Mouse (Mus musculus) MEL (cell line): ENCODE results near the gene Prdm11. TPM values are rescaled to one million over a fixed set of nuclear protein-coding genes. Genes with fewer than 3 reads are reported as not detected.

ENCODE experiments used
- DNase-seq: peaks from one replicate; pipeline ENCODE4 v3.0.0; 2011; ENCODE audit warnings: low read depth, low spot score
- H3K27ac ChIP-seq: 2 replicates; pipeline ENCODE4 v1.5.1; 2012; ENCODE audit warnings: low read depth, mild to moderate bottlenecking, control low read depth, low read length, moderate library complexity; ENCODE audit not compliant: control insufficient read depth
- H3K27me3 ChIP-seq, 2 experiments: fragments of 150-350 bp in 1 of 2; sonication (generic) in 1 of 2; 2 replicates each; pipeline ENCODE4 v1.6.1; 2012; ENCODE audit warnings: low read length in 2 of 2, mild to moderate bottlenecking in 2 of 2, improper control_type of control experiment in 1 of 2, moderate library complexity in 1 of 2; ENCODE audit not compliant: insufficient read depth in 2 of 2, control insufficient read depth in 1 of 2
- H3K36me3 ChIP-seq, 2 experiments: 2 replicates each; pipeline ENCODE4 v1.6.1; 2012 to 2014; ENCODE audit warnings: low read length in 2 of 2, improper control_type of control experiment in 1 of 2, inconsistent platforms in 1 of 2, mild to moderate bottlenecking in 1 of 2; ENCODE audit not compliant: insufficient read depth in 2 of 2, control insufficient read depth in 1 of 2
- H3K4me1 ChIP-seq, 2 experiments: fragments of 150-350 bp in 1 of 2; sonication (generic) in 1 of 2; 2 replicates each; pipeline ENCODE4 v1.6.1; 2012; ENCODE audit warnings: low read length in 2 of 2, improper control_type of control experiment in 1 of 2, mild to moderate bottlenecking in 1 of 2; ENCODE audit not compliant: insufficient read depth in 2 of 2, control insufficient read depth in 1 of 2
- H3K4me3 ChIP-seq, 2 experiments: fragments of 150-350 bp in 1 of 2; sonication (generic) in 1 of 2; 2 replicates each; pipeline ENCODE4 v1.5.1; 2012; ENCODE audit warnings: low read depth in 2 of 2, low read length in 2 of 2, mild to moderate bottlenecking in 2 of 2, moderate library complexity in 2 of 2, control low read depth in 1 of 2, improper control_type of control experiment in 1 of 2; ENCODE audit not compliant: control insufficient read depth in 1 of 2, insufficient read depth in 1 of 2
- H3K79me2 ChIP-seq: 2 replicates; pipeline ENCODE4 v1.6.1; 2012; ENCODE audit warnings: mild to moderate bottlenecking, low read length, moderate library complexity; ENCODE audit not compliant: control insufficient read depth, poor library complexity, insufficient read depth
- H3K9ac ChIP-seq: 2 replicates; pipeline ENCODE4 v1.6.1; 2012; ENCODE audit warnings: low read depth, mild to moderate bottlenecking, control low read depth, low read length, moderate library complexity; ENCODE audit not compliant: control insufficient read depth, poor library complexity, severe bottlenecking
- H3K9me3 ChIP-seq: fragments of 150-350 bp; sonication (generic); replicated peaks from 2 replicates; pipeline ENCODE4 v1.6.1; 2012; ENCODE audit warnings: mild to moderate bottlenecking, low read length, improper control_type of control experiment, moderate library complexity; ENCODE audit not compliant: insufficient read depth
- CHD1 ChIP-seq: IDR thresholded peaks from 2 replicates; pipeline ENCODE4 v1.6.1; 2012; ENCODE audit warnings: low read depth, mild to moderate bottlenecking, inconsistent platforms, low read length, improper control_type of control experiment
- CHD2 ChIP-seq: IDR thresholded peaks from 2 replicates; pipeline ENCODE4 v1.6.1; 2011; ENCODE audit warnings: low read length, improper control_type of control experiment
- CTCF ChIP-seq, 3 experiments: IDR thresholded peaks in 2 of 3; conservative IDR thresholded peaks in 1 of 3; 2 replicates each; pipeline ENCODE4 v1.5.1; 2011 to 2012; ENCODE audit warnings: low read length in 3 of 3, low read depth in 2 of 3, mild to moderate bottlenecking in 2 of 3, improper control_type of control experiment in 1 of 3, inconsistent platforms in 1 of 3, mixed read lengths in 1 of 3, moderate library complexity in 1 of 3; ENCODE audit not compliant: control insufficient read depth in 1 of 3, insufficient read depth in 1 of 3, poor library complexity in 1 of 3, severe bottlenecking in 1 of 3
- E2F4 ChIP-seq: IDR thresholded peaks from 2 replicates; pipeline ENCODE4 v1.6.1; 2011; ENCODE audit warnings: low read depth, low read length, improper control_type of control experiment, borderline replicate concordance
- EP300 ChIP-seq, 2 experiments: IDR thresholded peaks; 2 replicates each; pipeline ENCODE4 v1.6.1; 2011; ENCODE audit warnings: improper control_type of control experiment in 2 of 2, low read length in 2 of 2, low read depth in 1 of 2, mild to moderate bottlenecking in 1 of 2
- GABPA ChIP-seq: IDR thresholded peaks from 2 replicates; pipeline ENCODE4 v1.6.1; 2012; ENCODE audit warnings: low read depth, mild to moderate bottlenecking, inconsistent platforms, low read length, improper control_type of control experiment, moderate library complexity
- GATA1 ChIP-seq: IDR thresholded peaks from 2 replicates; pipeline ENCODE4 v1.6.1; 2011; ENCODE audit warnings: low read depth, low read length, improper control_type of control experiment
- HCFC1 ChIP-seq: IDR thresholded peaks from 2 replicates; pipeline ENCODE4 v1.6.1; 2012; ENCODE audit warnings: low read depth, mild to moderate bottlenecking, inconsistent platforms, low read length, improper control_type of control experiment, moderate library complexity
- MAX ChIP-seq: IDR thresholded peaks from 2 replicates; pipeline ENCODE4 v1.6.1; 2011; ENCODE audit warnings: low read length, improper control_type of control experiment
- MEF2A ChIP-seq: IDR thresholded peaks from 2 replicates; pipeline ENCODE4 v1.6.1; 2014; ENCODE audit warnings: low read depth, mild to moderate bottlenecking, inconsistent platforms, low read length, improper control_type of control experiment; ENCODE audit not compliant: poor library complexity, insufficient replicate concordance, severe bottlenecking; ENCODE audit errors: extremely low read depth
- MXI1 ChIP-seq: IDR thresholded peaks from 2 replicates; pipeline ENCODE4 v1.6.1; 2011; ENCODE audit warnings: mild to moderate bottlenecking, low read depth, low read length, improper control_type of control experiment
- NELFE ChIP-seq: IDR thresholded peaks from 2 replicates; pipeline ENCODE4 v1.6.1; 2011; ENCODE audit warnings: low read depth, low read length, improper control_type of control experiment
- NRF1 ChIP-seq: IDR thresholded peaks from 2 replicates; pipeline ENCODE4 v1.6.1; 2014; ENCODE audit warnings: low read depth, mild to moderate bottlenecking, inconsistent platforms, low read length, improper control_type of control experiment, moderate library complexity; ENCODE audit not compliant: poor library complexity, insufficient read depth, severe bottlenecking
- POLR2A ChIP-seq, 2 experiments: IDR thresholded peaks; 2 replicates each; pipeline ENCODE4 v1.6.1; 2011 to 2012; ENCODE audit warnings: low read length in 2 of 2, mild to moderate bottlenecking in 2 of 2, control low read depth in 1 of 2, improper control_type of control experiment in 1 of 2, low read depth in 1 of 2, moderate library complexity in 1 of 2; ENCODE audit not compliant: control insufficient read depth in 1 of 2, insufficient read depth in 1 of 2, poor library complexity in 1 of 2
- POLR2AphosphoS5 ChIP-seq: IDR thresholded peaks from 2 replicates; pipeline ENCODE4 v1.6.1; 2012; ENCODE audit warnings: low read depth, borderline replicate concordance, mild to moderate bottlenecking, inconsistent platforms, low read length, moderate library complexity, mixed read lengths
- SIN3A ChIP-seq: IDR thresholded peaks from 2 replicates; pipeline ENCODE4 v1.6.1; 2012; ENCODE audit warnings: low read length, improper control_type of control experiment, inconsistent platforms
- SMC3 ChIP-seq: IDR thresholded peaks from 2 replicates; pipeline ENCODE4 v1.6.1; 2011; ENCODE audit warnings: low read depth, low read length, improper control_type of control experiment
- TAL1 ChIP-seq: IDR thresholded peaks from 2 replicates; pipeline ENCODE4 v1.6.1; 2012; ENCODE audit warnings: mild to moderate bottlenecking, inconsistent platforms, low read length, moderate library complexity, mixed read lengths
- TCF12 ChIP-seq: IDR thresholded peaks from 2 replicates; pipeline ENCODE4 v1.6.1; 2014; ENCODE audit warnings: low read depth, mild to moderate bottlenecking, inconsistent platforms, low read length, improper control_type of control experiment, moderate library complexity
- UBTF ChIP-seq: IDR thresholded peaks from 2 replicates; pipeline ENCODE4 v1.6.1; 2012; ENCODE audit warnings: low read depth, mild to moderate bottlenecking, inconsistent platforms, low read length, improper control_type of control experiment, moderate library complexity, borderline replicate concordance; ENCODE audit not compliant: insufficient read depth
- ZC3H11A ChIP-seq: IDR thresholded peaks from 2 replicates; pipeline ENCODE4 v1.6.1; 2012; ENCODE audit warnings: low read depth, mild to moderate bottlenecking, inconsistent platforms, low read length, improper control_type of control experiment
- ZKSCAN1 ChIP-seq: IDR thresholded peaks from 2 replicates; pipeline ENCODE4 v1.6.1; 2012; ENCODE audit warnings: low read depth, mild to moderate bottlenecking, inconsistent platforms, low read length, improper control_type of control experiment, moderate library complexity
- ZMIZ1 ChIP-seq: IDR thresholded peaks from 2 replicates; pipeline ENCODE4 v1.6.1; 2012; ENCODE audit warnings: low read depth, mild to moderate bottlenecking, inconsistent platforms, low read length, improper control_type of control experiment, moderate library complexity
- ZNF384 ChIP-seq: IDR thresholded peaks from 2 replicates; pipeline ENCODE4 v1.6.1; 2012; ENCODE audit warnings: low read depth, mild to moderate bottlenecking, inconsistent platforms, low read length, improper control_type of control experiment
- polyA plus RNA-seq, 2 experiments: library from polyadenylated mRNA; stranded (reverse) in 1 of 2; unstranded in 1 of 2; fragments of >175 nt in 1 of 2; fragments of >200 nt in 1 of 2; gene quantifications; 2 replicates each; pipeline versions ENCODE4 v1.2.1 to v1.2.4; 2012; ENCODE audit warnings: low replicate concordance in 2 of 2, low read depth in 1 of 2; ENCODE audit not compliant: insufficient read length in 2 of 2, insufficient read depth in 1 of 2, missing spikeins in 1 of 2
- total RNA-seq: library from RNA; depleted of rRNA; stranded (reverse); fragments of 300-350 nt; gene quantifications from 2 replicates; pipeline ENCODE4 v1.2.3, GENCODE M21; 2012

The Prdm11 gene
- total and polyA plus RNA-seq, 3 experiments, result 5.5 to 9.2 TPM; not detected in 1

DNA sequence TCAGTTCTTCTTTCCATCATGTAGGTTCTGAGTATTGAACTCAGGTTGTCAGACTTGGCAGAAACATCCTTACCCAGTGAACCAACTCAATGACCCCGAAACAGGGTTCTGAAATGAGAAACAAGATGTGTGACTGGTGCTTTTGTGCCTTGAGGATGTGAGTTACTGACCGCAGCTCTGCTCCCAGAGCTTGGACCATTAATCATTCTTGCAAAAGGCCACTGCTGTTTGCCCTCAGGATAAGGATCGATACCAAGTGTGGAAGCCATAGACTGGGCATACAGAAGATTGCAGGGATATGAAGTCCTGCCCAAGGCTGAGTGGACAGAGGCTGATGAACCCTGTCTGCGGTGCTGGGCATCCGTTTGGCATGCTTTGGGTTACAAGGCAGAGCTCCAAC lies 107.9 kb downstream of the Prdm11 start:
- Histone ChIP-seq H3K27ac (no peak overlapping the region), H3K4me1 (no peaks in the 10 kb centered on the region; a peak in 1 of 4 replicates), H3K36me3 (no peaks in the 10 kb centered on the region), H3K9ac (no peak overlapping the region), H3K79me2 (no peaks in the 10 kb centered on the region), H3K27me3 (peaks cover 3 to 5% of the 10 kb centered on the region in 2 experiments; a peak in 2 of 4 replicates), H3K4me3 (no peak overlapping the region), H3K9me3 (no peaks in the 10 kb centered on the region)
- DNase-seq, result no peak
- no peak for TF ChIP-seq CHD1
- TF ChIP-seq SMC3, result no peak
- no peak for TF ChIP-seq MAX
- TF ChIP-seq NRF1, result no peak
- TF ChIP-seq POLR2A (IDR thresholded peaks at IDR 0.05; ENCODE audit: control insufficient read depth in 1 of 2, insufficient read depth in 1 of 2, low read depth in 1 of 2, low read length in 2 of 2, poor library complexity in 1 of 2), result no peak
- no peak for TF ChIP-seq HCFC1
- no peak for TF ChIP-seq CTCF (IDR thresholded peaks at IDR 0.05 in 2 of 3, conservative IDR thresholded peaks at IDR 0.05 in 1 of 3; ENCODE audit: control insufficient read depth in 1 of 3, insufficient read depth in 1 of 3, low read depth in 2 of 3, low read length in 3 of 3, poor library complexity in 1 of 3, severe bottlenecking in 1 of 3)
- no peak for TF ChIP-seq TAL1
- no peak for TF ChIP-seq MEF2A
- TF ChIP-seq SIN3A, result no peak
- no peak for TF ChIP-seq POLR2AphosphoS5
- no peak for TF ChIP-seq ZKSCAN1
- no peak for TF ChIP-seq UBTF

DNA sequence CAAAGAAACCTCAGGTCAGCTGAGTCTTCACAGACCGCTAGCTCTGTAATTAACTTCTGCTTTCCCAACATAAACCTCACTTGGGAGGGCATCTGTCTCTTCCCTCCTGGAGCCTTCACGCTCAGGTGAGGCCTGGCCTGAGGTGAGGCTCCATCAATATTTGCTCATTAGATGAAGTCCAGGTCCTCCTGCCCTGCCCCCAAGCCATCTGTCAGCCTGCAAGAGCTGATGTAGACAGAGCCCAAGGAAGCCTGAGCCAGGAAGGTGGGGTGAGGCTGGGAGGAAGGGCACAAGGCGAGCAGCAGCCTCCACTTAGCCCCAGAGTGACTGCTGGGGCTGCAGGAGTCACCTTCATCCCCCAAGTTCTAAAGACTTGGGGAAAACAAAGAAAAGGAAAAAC lies 110.5 kb downstream of the Prdm11 start:
- H3K27me3 ChIP-seq, result peaks cover 5 to 13% of the 10 kb centered on the region in 2 experiments; a peak in 3 of 4 replicates
- no peak overlapping the region for H3K27ac ChIP-seq
- no peak overlapping the region for H3K9ac ChIP-seq
- TF ChIP-seq E2F4 (no peak), GABPA (no peak), MXI1 (no peak), CHD2 (no peak), CTCF (IDR thresholded peaks at IDR 0.05 in 2 of 3, conservative IDR thresholded peaks at IDR 0.05 in 1 of 3; ENCODE audit: control insufficient read depth in 1 of 3, insufficient read depth in 1 of 3, low read depth in 2 of 3, low read length in 3 of 3, poor library complexity in 1 of 3, severe bottlenecking in 1 of 3) (no peak), GATA1 (no peak), NRF1 (no peak), ZKSCAN1 (no peak), ZMIZ1 (no peak), EP300 (IDR thresholded peaks at IDR 0.05; ENCODE audit: low read depth in 1 of 2, low read length in 2 of 2) (no peak), ZNF384 (no peak), NELFE (no peak), ZC3H11A (no peak), MEF2A (no peak), TCF12 (no peak)
- H3K4me3 ChIP-seq, result no peak overlapping the region
- H3K79me2 ChIP-seq, result no peaks in the 10 kb centered on the region
- H3K36me3 ChIP-seq, result no peaks in the 10 kb centered on the region
- DNase-seq, result no peak
- H3K9me3 ChIP-seq, result no peaks in the 10 kb centered on the region
- H3K4me1 ChIP-seq, result no peaks in the 10 kb centered on the region; a peak in 1 of 4 replicates
